Mouse (Mus musculus) cortical plate, adult 2 months (tissue): ENCODE results near the gene Zmiz1.

ENCODE experiments used
- CTCF ChIP-seq: fragments of 200-500 bp; IDR thresholded peaks from 2 replicates; pipeline ENCODE4 v1.5.1; 2011; ENCODE audit warnings: mild to moderate bottlenecking, control low read depth, low read length; ENCODE audit not compliant: insufficient read depth; ENCODE audit errors: extremely low read depth
- POLR2A ChIP-seq: fragments of 200-500 bp; IDR thresholded peaks from 2 replicates; pipeline ENCODE4 v1.6.1; 2011; ENCODE audit warnings: mild to moderate bottlenecking, low read length, control low read depth; ENCODE audit not compliant: insufficient read depth; ENCODE audit errors: extremely low read depth

- no peak for TF ChIP-seq POLR2A
- TF ChIP-seq CTCF: no peak
Observed at GRCm38 (mm10) chr14:25447136-25447775, 11.7 kb upstream of the Zmiz1 start.
